Mouse (Mus musculus): Measurements from ENCODE around the gene Aff3.

Aff3 gene

GRCm38 (mm10) chr1:38664777-38665176 lies at the start of gene Aff3:
TSS of gene Aff3 (minus strand) at chr1:38664955.
- 81% methylated on average over 13 of the region's 13 CpGs for WGBS

- WGBS: 75% methylated on average over 6 of the region's 6 CpGs
These were observed 35.9 kb upstream of the Aff3 start for GRCm38 (mm10) chr1:38700646-38701045.

- 90% methylated on average over 10 of the region's 10 CpGs for WGBS
These were observed 34.5 kb upstream of the Aff3 start for GRCm38 (mm10) chr1:38699244-38699643.

- 45% methylated on average over 15 of the region's 15 CpGs for WGBS
These were observed 31.3 kb upstream of the Aff3 start for GRCm38 (mm10) chr1:38695812-38696681.

- 76% methylated on average over 2 of the region's 2 CpGs for WGBS
These were observed 30.5 kb upstream of the Aff3 start for GRCm38 (mm10) chr1:38695089-38695811.

- 69% methylated on average over 5 of the region's 5 CpGs for WGBS
These were observed 29.4 kb upstream of the Aff3 start for GRCm38 (mm10) chr1:38694142-38694541.

GRCm38 (mm10) chr1:38690471-38690870 lies 25.7 kb upstream of the Aff3 start:
- 86% methylated on average over 6 of the region's 6 CpGs for WGBS

- 80% methylated on average over 5 of the region's 5 CpGs for WGBS
These were observed 23.5 kb upstream of the Aff3 start for GRCm38 (mm10) chr1:38688216-38688615.

- 92% methylated on average over 5 of the region's 5 CpGs for WGBS
These were observed 21.0 kb upstream of the Aff3 start for GRCm38 (mm10) chr1:38685706-38686105.

GRCm38 (mm10) chr1:38683158-38683721 lies 18.5 kb upstream of the Aff3 start:
- WGBS: 61% methylated on average over 10 of the region's 10 CpGs

GRCm38 (mm10) chr1:38679890-38680289 lies 15.1 kb upstream of the Aff3 start:
- 82% methylated on average over 8 of the region's 8 CpGs for WGBS

GRCm38 (mm10) chr1:38671756-38672155 lies 7.0 kb upstream of the Aff3 start:
- 91% methylated on average over 3 of the region's 3 CpGs for WGBS

GRCm38 (mm10) chr1:38671019-38671418 lies 6.3 kb upstream of the Aff3 start:
- WGBS: 69% methylated on average over 5 of the region's 5 CpGs

- 90% methylated on average over 10 of the region's 10 CpGs for WGBS
These were observed 3.6 kb upstream of the Aff3 start for GRCm38 (mm10) chr1:38668327-38668726.

GRCm38 (mm10) chr1:38667892-38668291 lies 3.1 kb upstream of the Aff3 start:
- 90% methylated on average over 9 of the region's 9 CpGs for WGBS

GRCm38 (mm10) chr1:38666766-38667118 lies 2.0 kb upstream of the Aff3 start:
- WGBS: 69% methylated on average over 10 of the region's 10 CpGs

GRCm38 (mm10) chr1:38666111-38666765 lies 1.5 kb upstream of the Aff3 start:
- WGBS: 77% methylated on average over 5 of the region's 5 CpGs

- WGBS: 88% methylated on average over 1 of the region's 1 CpGs
These were observed 856 bp upstream of the Aff3 start for GRCm38 (mm10) chr1:38665611-38666010.

- 94% methylated on average over 4 of the region's 4 CpGs for WGBS
These were observed 494 bp downstream of the Aff3 start for GRCm38 (mm10) chr1:38664261-38664660.

GRCm38 (mm10) chr1:38662616-38663193 lies 2.0 kb downstream of the Aff3 start:
- 79% methylated on average over 3 of the region's 3 CpGs for WGBS

GRCm38 (mm10) chr1:38658933-38659553 lies 5.7 kb downstream of the Aff3 start:
- WGBS: 82% methylated on average over 4 of the region's 4 CpGs

All from cerebral cortex, adult 2 months (tissue).